ENCODE assay signal across 20 mouse cellular contexts in the genomic region with DNA sequence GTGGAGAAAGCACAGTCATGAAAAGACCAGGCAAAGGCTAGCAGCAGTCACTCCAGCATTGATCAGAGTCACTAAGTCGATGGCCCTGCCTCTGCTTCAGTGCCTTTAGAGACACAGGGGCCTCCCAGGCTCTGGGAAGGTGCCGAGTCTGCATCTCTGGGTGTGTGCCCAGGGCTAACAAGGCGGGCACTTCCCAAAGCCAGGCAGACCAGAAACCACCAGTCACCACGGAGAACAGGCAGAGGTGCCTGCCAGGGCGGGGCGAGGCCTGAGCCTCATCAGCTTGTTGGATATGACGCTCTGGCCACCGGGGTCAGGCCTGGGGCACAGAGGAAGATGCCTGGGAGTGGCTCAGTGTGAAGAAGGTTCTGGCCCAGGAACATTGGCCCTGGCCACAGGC. TPM values are rescaled to one million over a fixed set of nuclear protein-coding genes. Genes with fewer than 3 reads are reported as not detected.
DNase-seq lines count a peak whose midpoint lies in the region; ATAC-seq and TF ChIP-seq lines count a peak whose summit lies in the region.
"Had no signal": no experiment of that assay in that cellular context is flagged by ENCODE, and none has a peak within 500 bp of the region (broad histone marks: within the 10 kb centered on the region; RNA-seq: fewer than 3 reads in every experiment).

No protein-coding gene starts in this region.

- TF ChIP-seq CTCF in stomach, postnatal 0 days (IDR thresholded peaks at IDR 0.05; ENCODE audit: low read depth): no peak

- H3K27me3 ChIP-seq in limb, embryonic 13.5 days: peaks cover 29% of the 10 kb centered on the region
- peaks cover 3% of the 10 kb centered on the region; the same call in 1 of the 2 replicates for H3K27me3 ChIP-seq in stomach, postnatal 0 days (ENCODE audit: control insufficient read depth, insufficient read depth, low read length)

- H3K36me3 ChIP-seq in limb, embryonic 13.5 days: peaks cover 47% of the 10 kb centered on the region
- no peaks in the 10 kb centered on the region for H3K36me3 ChIP-seq in stomach, postnatal 0 days (ENCODE audit: control insufficient read depth, insufficient read depth, low read length)
- H3K36me3 ChIP-seq: forebrain, embryonic 10.5 days; G1E; heart, embryonic 10.5 days; heart, embryonic 13.5 days had no signal

- DNase-seq in 3134 (ENCODE audit: extremely low read depth, insufficient read length, low spot score) (peak; percentile 78), 3T3-L1 (ENCODE audit: low read depth, low spot score) (peak; percentile 52), adipocyte (ENCODE audit: low spot score) (peak; percentile 15)
- no peak for DNase-seq in stomach, postnatal 0 days (ENCODE audit: low spot score)
- no peak for DNase-seq in lung, postnatal 36 days
- no peak for DNase-seq in yolk sac, embryonic 10.5 days (ENCODE audit: low spot score)
- DNase-seq: gastrocnemius, postnatal 36 days had no signal

- peaks cover 95% of the 10 kb centered on the region for H3K4me1 ChIP-seq in limb, embryonic 13.5 days
- H3K4me1 ChIP-seq in stomach, postnatal 0 days (replicated peaks; ENCODE audit: control insufficient read depth, insufficient read depth): peaks cover 7% of the 10 kb centered on the region

- H3K9me3 ChIP-seq in limb, embryonic 13.5 days: no peaks in the 10 kb centered on the region
- no peaks in the 10 kb centered on the region for H3K9me3 ChIP-seq in stomach, postnatal 0 days (ENCODE audit: control insufficient read depth, low read length)
- H3K9me3 ChIP-seq: embryonic facial prominence, embryonic 12.5 days; forebrain, embryonic 10.5 days; forebrain, embryonic 13.5 days; heart, embryonic 10.5 days; heart, embryonic 13.5 days had no signal

- H3K4me3 ChIP-seq in limb, embryonic 13.5 days: no peak overlapping the region
- no peak overlapping the region for H3K4me3 ChIP-seq in stomach, postnatal 0 days (ENCODE audit: low read depth, low read length)
- H3K4me3 ChIP-seq: embryonic facial prominence, embryonic 12.5 days; forebrain, embryonic 10.5 days; forebrain, embryonic 13.5 days; heart, adult 2 months; heart, embryonic 10.5 days; heart, embryonic 13.5 days had no signal

- ATAC-seq in limb, embryonic 13.5 days (ENCODE audit: low FRiP score, low read depth): no peak
- no peak for ATAC-seq in stomach, postnatal 0 days (ENCODE audit: low FRiP score, low TSS enrichment)
- ATAC-seq: activated CD4-positive, CD25-positive, alpha-beta regulatory T cell, adult 4 months; forebrain, embryonic 13.5 days; forebrain, embryonic 16.5 days; hindbrain, postnatal 0 days; inflammation-experienced regulatory T-cells, adult 6 months had no signal

- H3K27ac ChIP-seq in limb, embryonic 13.5 days: peak overlapping the region; percentile 39; the same call in 1 of the 2 replicates
- no peak overlapping the region for H3K27ac ChIP-seq in stomach, postnatal 0 days (replicated peaks)
- H3K27ac ChIP-seq: embryonic facial prominence, embryonic 12.5 days; forebrain, embryonic 10.5 days; forebrain, embryonic 13.5 days; heart, adult 2 months; heart, embryonic 10.5 days; heart, embryonic 13.5 days; hindbrain, embryonic 14.5 days; hindbrain, postnatal 0 days had no signal

- WGBS in limb, embryonic 13.5 days: 57% methylated on average over 8 of the region's 8 CpGs
- WGBS in stomach, postnatal 0 days: 49% methylated on average over 8 of the region's 8 CpGs

- no peak for TF ChIP-seq EP300 in stomach, postnatal 0 days (optimal IDR thresholded peaks at IDR 0.05)

- no peak overlapping the region for H3K9ac ChIP-seq in limb, embryonic 13.5 days
- no peak overlapping the region for H3K9ac ChIP-seq in stomach, postnatal 0 days (ENCODE audit: low read length)
- H3K9ac ChIP-seq: embryonic facial prominence, embryonic 12.5 days; forebrain, embryonic 13.5 days; heart, embryonic 13.5 days; hindbrain, embryonic 14.5 days had no signal

- peak overlapping the region; percentile 3; the same call in 1 of the 2 replicates for H3K4me2 ChIP-seq in limb, embryonic 13.5 days (replicated peaks)
- no peak overlapping the region for H3K4me2 ChIP-seq in stomach, postnatal 0 days (replicated peaks; ENCODE audit: low read depth)
- H3K4me2 ChIP-seq: embryonic facial prominence, embryonic 12.5 days; forebrain, embryonic 13.5 days; heart, embryonic 13.5 days; hindbrain, embryonic 14.5 days had no signal

RNA-seq across cellular contexts. Expression of gene Cyp26b1, which starts 14.2 kb away (rescaled TPM):
- polyA plus RNA-seq in limb, embryonic 13.5 days (2015; fragmentation: Nextera tagmentation; extraction: Ambion mirVana): 20.0 and 20.5 TPM in 2 replicates
- 5.8 and 6.4 TPM in 2 replicates for polyA plus RNA-seq in stomach, postnatal 0 days (2015; fragmentation: Nextera tagmentation; extraction: Ambion mirVana)

Comparison
In these comparisons a context has a peak if more than half of its experiments do, and no peak if none do; other contexts are left out.
1. DNase-seq: peak in 3134 (single experiment), 3T3-L1 (single experiment) and adipocyte (single experiment); none in stomach, postnatal 0 days (single experiment), lung, postnatal 36 days (single experiment) and yolk sac, embryonic 10.5 days (single experiment).